Mouse (Mus musculus): ENCODE results near the gene Efcab5.

GRCm38 (mm10) chr11:77231514-77231913, 42.7 kb upstream of the Efcab5 start:
- no peak for TF ChIP-seq CTCF (IDR thresholded peaks at IDR 0.05)
- no peak for TF ChIP-seq EP300 (IDR thresholded peaks at IDR 0.05; ENCODE audit: insufficient read depth, low read depth, low read length)
